Mouse (Mus musculus): ENCODE data around the gene Ube2e2. TPM values are rescaled to one million over a fixed set of nuclear protein-coding genes. Genes with fewer than 3 reads are reported as not detected.

Gene Ube2e2
- polyA plus RNA-seq, 1 experiment from 2014 or later: 50.2 TPM

GRCm38 (mm10) chr14:18530496-18530895 is 363.6 kb downstream of the Ube2e2 start:
- H3K36me3 ChIP-seq (ENCODE audit: control insufficient read depth, insufficient read depth, low read length): no peaks in the 10 kb centered on the region
- WGBS: 83% methylated on average over 4 of the region's 4 CpGs
- H3K4me3 ChIP-seq (ENCODE audit: low read depth, low read length): no peak overlapping the region
- no peaks in the 10 kb centered on the region for H3K9me3 ChIP-seq (ENCODE audit: control insufficient read depth, low read length)
- no peak overlapping the region for H3K4me2 ChIP-seq (ENCODE audit: low read length)
- no peak overlapping the region for H3K9ac ChIP-seq (ENCODE audit: low read length)
- no peaks in the 10 kb centered on the region for H3K27me3 ChIP-seq (replicated peaks; ENCODE audit: control insufficient read depth, insufficient read depth, low read length)
- no peak overlapping the region for H3K27ac ChIP-seq (ENCODE audit: low read depth)
- ATAC-seq (replicated peaks; ENCODE audit: low FRiP score, low TSS enrichment, low read depth) (no peak), DNase-seq (ENCODE audit: low spot score) (no peak)
- H3K4me1 ChIP-seq (replicated peaks; ENCODE audit: control insufficient read depth, insufficient read depth, low read length): no peaks in the 10 kb centered on the region

Data from intestine, embryonic 14.5 days (tissue).